Mouse (Mus musculus) forebrain, postnatal 0 days (tissue): Measurements from ENCODE around the gene Sfxn5. TPM values are rescaled to one million over a fixed set of nuclear protein-coding genes. Genes with fewer than 3 reads are reported as not detected.

Experiments used
- ATAC-seq: fragments of 200-750 bp; cut with Nextera tagmentation; 2 replicates; pipeline ENCODE4 v1.8.0; 2017; ENCODE audit warnings: mild to moderate bottlenecking, moderate library complexity
- DNase-seq: peaks from one replicate; pipeline ENCODE4 v3.0.0-alpha.2; 2015
- H3K27ac ChIP-seq: fragments of 300-500 bp; sonication (generic); 2 replicates; pipeline ENCODE4 v1.5.1; 2014; ENCODE audit warnings: low read depth, mild to moderate bottlenecking, antibody characterized with exemption, low read length, moderate library complexity, mixed read lengths
- H3K27me3 ChIP-seq: fragments of 300-500 bp; sonication (generic); 2 replicates; pipeline ENCODE4 v1.6.1; 2014; ENCODE audit warnings: mild to moderate bottlenecking, low read length, mixed read lengths; ENCODE audit not compliant: insufficient read depth
- H3K36me3 ChIP-seq: fragments of 300-500 bp; sonication (generic); 2 replicates; pipeline ENCODE4 v1.6.1; 2014; ENCODE audit warnings: mild to moderate bottlenecking, moderate library complexity; ENCODE audit not compliant: insufficient read depth
- H3K4me1 ChIP-seq: fragments of 300-500 bp; sonication (generic); 2 replicates; pipeline ENCODE4 v1.6.1; 2014; ENCODE audit warnings: antibody characterized with exemption; ENCODE audit not compliant: insufficient read depth
- H3K4me2 ChIP-seq: fragments of 300-500 bp; sonication (generic); 2 replicates; pipeline ENCODE4 v1.6.1; 2014; ENCODE audit warnings: low read depth, mild to moderate bottlenecking, moderate library complexity
- H3K4me3 ChIP-seq: fragments of 300-500 bp; sonication (generic); 2 replicates; pipeline ENCODE4 v1.5.1; 2014; ENCODE audit warnings: low read depth, low read length, mixed read lengths
- H3K9ac ChIP-seq: fragments of 300-500 bp; sonication (generic); 2 replicates; pipeline ENCODE4 v1.6.1; 2014; ENCODE audit warnings: mild to moderate bottlenecking
- H3K9me3 ChIP-seq: fragments of 300-500 bp; sonication (generic); 2 replicates; pipeline ENCODE4 v1.6.1; 2016; ENCODE audit warnings: low read length
- CTCF ChIP-seq: sonication (generic); IDR thresholded peaks from 2 replicates; pipeline ENCODE4 v1.5.1; 2016; ENCODE audit warnings: antibody characterized with exemption, control low read depth, low read depth
- WGBS: fragments of 180-500 bp; shearing (Covaris S2); extraction: QIAGEN DNeasy Blood & Tissue Kit; methylation state at CpG from one replicate; pipeline ENCODE4 v1.1.7; 2014; 5-methylcytosine and 5-hydroxymethylcytosine counted together
- polyA plus RNA-seq: library from polyadenylated mRNA; unstranded; fragments of >200 nt; fragmentation: Nextera tagmentation; extraction: Ambion mirVana; gene quantifications from 2 replicates; pipeline ENCODE4 v1.2.1, GENCODE M21; 2015
- total RNA-seq: library from RNA; depleted of rRNA; stranded (reverse); fragments of >200 nt; gene quantifications from 2 replicates; pipeline ENCODE4 v1.2.3, GENCODE M21; 2014

Sfxn5 gene
- total and polyA plus RNA-seq, 2 experiments from 2014 or later = 49.1 to 55.6 TPM

GRCm38 (mm10) chr6:85232836-85233623 lies 100.2 kb downstream of the Sfxn5 start:
- Histone ChIP-seq H3K9me3 (no peaks in the 10 kb centered on the region), H3K27me3 (no peaks in the 10 kb centered on the region), H3K36me3 (no peaks in the 10 kb centered on the region), H3K9ac (no peak overlapping the region), H3K4me3 (no peak overlapping the region), H3K4me1 (no peaks in the 10 kb centered on the region), H3K27ac (no peak overlapping the region), H3K4me2 (no peak overlapping the region)
- ATAC-seq (no peak), DNase-seq (no peak)
- TF ChIP-seq CTCF = no peak
- WGBS = 47% methylated on average over 7 of the region's 7 CpGs

GRCm38 (mm10) chr6:85232045-85232444 lies 101.2 kb downstream of the Sfxn5 start:
- DNase-seq (no peak), ATAC-seq (no peak)
- Histone ChIP-seq H3K9me3 (no peaks in the 10 kb centered on the region), H3K4me3 (no peak overlapping the region), H3K9ac (no peak overlapping the region), H3K27ac (no peak overlapping the region), H3K36me3 (no peaks in the 10 kb centered on the region), H3K27me3 (no peaks in the 10 kb centered on the region), H3K4me1 (no peaks in the 10 kb centered on the region), H3K4me2 (no peak overlapping the region)
- 25% methylated on average over 4 of the region's 4 CpGs for WGBS
- no peak for TF ChIP-seq CTCF

- Histone ChIP-seq H3K4me1 (no peaks in the 10 kb centered on the region), H3K9ac (no peak overlapping the region), H3K27me3 (no peaks in the 10 kb centered on the region), H3K9me3 (no peaks in the 10 kb centered on the region), H3K36me3 (no peaks in the 10 kb centered on the region), H3K4me3 (no peak overlapping the region), H3K27ac (no peak overlapping the region), H3K4me2 (no peak overlapping the region)
- peak; percentile 38; the same call in 1 of the 2 replicates for ATAC-seq
- peak; percentile 53 for DNase-seq
- TF ChIP-seq CTCF = no peak
- WGBS = 20% methylated on average over 6 of the region's 6 CpGs
These were observed 101.8 kb downstream of the Sfxn5 start for GRCm38 (mm10) chr6:85231469-85231868.

- ATAC-seq (no peak), DNase-seq (no peak)
- Histone ChIP-seq H3K27ac (no peak overlapping the region), H3K4me3 (no peak overlapping the region), H3K4me2 (no peak overlapping the region), H3K27me3 (no peaks in the 10 kb centered on the region), H3K9me3 (no peaks in the 10 kb centered on the region), H3K36me3 (no peaks in the 10 kb centered on the region), H3K4me1 (no peaks in the 10 kb centered on the region), H3K9ac (no peak overlapping the region)
- 75% methylated on average over 3 of the region's 3 CpGs for WGBS
- no peak for TF ChIP-seq CTCF
These were observed 102.5 kb downstream of the Sfxn5 start for GRCm38 (mm10) chr6:85230762-85231161.

- 0 out of 2 replicates have a peak, but pooled peaks cover 3% of the 10 kb centered on the region for H3K4me1 ChIP-seq
- 66% methylated on average over 2 of the region's 2 CpGs for WGBS
- H3K36me3 ChIP-seq = no peaks in the 10 kb centered on the region
- no peak overlapping the region for H3K4me2 ChIP-seq
- H3K27ac ChIP-seq = no peak overlapping the region
- no peak overlapping the region for H3K9ac ChIP-seq
- H3K9me3 ChIP-seq = no peaks in the 10 kb centered on the region
- no peak overlapping the region for H3K4me3 ChIP-seq
- ATAC-seq = no peak
- TF ChIP-seq CTCF = no peak
- H3K27me3 ChIP-seq = no peaks in the 10 kb centered on the region
- DNase-seq = no peak
These were observed 105.7 kb downstream of the Sfxn5 start for GRCm38 (mm10) chr6:85227520-85227919.

GRCm38 (mm10) chr6:85226570-85226969 lies 106.7 kb downstream of the Sfxn5 start:
- no peak for DNase-seq
- Histone ChIP-seq H3K4me2 (no peak overlapping the region), H3K4me1 (0 out of 2 replicates have a peak, but pooled peaks cover 3% of the 10 kb centered on the region), H3K27me3 (no peaks in the 10 kb centered on the region), H3K9ac (no peak overlapping the region), H3K9me3 (no peaks in the 10 kb centered on the region), H3K27ac (no peak overlapping the region), H3K4me3 (no peak overlapping the region), H3K36me3 (no peaks in the 10 kb centered on the region)
- TF ChIP-seq CTCF = no peak
- peak; percentile 50 for ATAC-seq
- WGBS = 29% methylated on average over 9 of the region's 9 CpGs

GRCm38 (mm10) chr6:85224442-85224891 lies 108.8 kb downstream of the Sfxn5 start:
- WGBS = 17% methylated on average over 15 of the region's 15 CpGs

More at GRCm38 (mm10) chr6:85224442-85224891, 108.8 kb downstream of the Sfxn5 start:
- Histone ChIP-seq H3K27ac (no peak overlapping the region), H3K4me1 (0 out of 2 replicates have a peak, but pooled peaks cover 3% of the 10 kb centered on the region), H3K27me3 (no peaks in the 10 kb centered on the region), H3K4me2 (no peak overlapping the region), H3K9ac (no peak overlapping the region), H3K9me3 (no peaks in the 10 kb centered on the region), H3K4me3 (no peak overlapping the region), H3K36me3 (no peaks in the 10 kb centered on the region)
- ATAC-seq = no peak
- no peak for DNase-seq
- no peak for TF ChIP-seq CTCF
